Mouse (Mus musculus) adrenal gland, postnatal 0 days (tissue): ENCODE results near the gene Gm12117. TPM values are rescaled to one million over a fixed set of nuclear protein-coding genes. Genes with fewer than 3 reads are reported as not detected.

Experiments
- polyA plus RNA-seq: library from polyadenylated mRNA; unstranded; fragments of >200 nt; fragmentation: Nextera tagmentation; extraction: Ambion mirVana; gene quantifications from 2 replicates; pipeline ENCODE4 v1.2.1, GENCODE M21; 2015

Gene Gm12117
- not detected in 2 replicates for polyA plus RNA-seq

GRCm38 (mm10) chr11:33276637-33277036, at the start of gene Gm12117:
Gene Gm12117, minus strand, starts transcription at chr11:33276737.

Other genes with a start within 250 kb of the Gm12117 start
- 5.4 and 7.9 TPM in 2 replicates for gene Fgf18, start 129.3 kb downstream of the Gm12117 start, polyA plus RNA-seq
- 577 and 591 TPM in 2 replicates for gene Npm1, start 113.5 kb downstream of the Gm12117 start, polyA plus RNA-seq
- 1.5 and 6.5 TPM in 2 replicates for gene Tlx3, start 73.1 kb downstream of the Gm12117 start, polyA plus RNA-seq
- gene Ranbp17, start 237.0 kb upstream of the Gm12117 start, polyA plus RNA-seq, result 3.5 TPM in 2 replicates